Mouse (Mus musculus) G1E-ER4 (cell line): ENCODE measurements around the gene Ndufc2. TPM values are rescaled to one million over a fixed set of nuclear protein-coding genes. Genes with fewer than 3 reads are reported as not detected.
"Not testable (repeated sequence)": the region's sequence is repeated elsewhere in the genome, so short reads cannot be mapped to it uniquely, and the experiment has no call there.

Experiments used
- GATA1 ChIP-seq: IDR thresholded peaks from one replicate; pipeline ENCODE4 v1.8.0; 2012; ENCODE audit warnings: low read length, inconsistent platforms
- polyA plus RNA-seq: library from polyadenylated mRNA; stranded (reverse); fragments of >175 nt; gene quantifications from 2 replicates; pipeline ENCODE4 v1.2.3, GENCODE M21; 2012

Ndufc2 gene
- polyA plus RNA-seq, 1 experiment: 291 TPM

GRCm38 (mm10) chr7:97438986-97439385 lies 39.2 kb downstream of the Ndufc2 start:
- no peak for TF ChIP-seq GATA1

- TF ChIP-seq GATA1: no peak
These were observed 46.5 kb downstream of the Ndufc2 start for GRCm38 (mm10) chr7:97446171-97446925.

GRCm38 (mm10) chr7:97447050-97447531 lies 47.3 kb downstream of the Ndufc2 start:
- TF ChIP-seq GATA1: no peak

- TF ChIP-seq GATA1: not testable (repeated sequence)
These were observed 51.2 kb downstream of the Ndufc2 start, which contains the start of gene Kctd14 for GRCm38 (mm10) chr7:97451023-97451422. Gene Kctd14, plus strand, starts transcription at chr7:97451323.

GRCm38 (mm10) chr7:97452196-97452595 lies 52.4 kb downstream of the Ndufc2 start:
- TF ChIP-seq GATA1: no peak

- no peak for TF ChIP-seq GATA1
These were observed 53.5 kb downstream of the Ndufc2 start for GRCm38 (mm10) chr7:97453141-97453921.

- TF ChIP-seq GATA1: no peak
These were observed 55.0 kb downstream of the Ndufc2 start for GRCm38 (mm10) chr7:97454795-97455194.

- TF ChIP-seq GATA1: no peak
These were observed 55.8 kb downstream of the Ndufc2 start for GRCm38 (mm10) chr7:97455577-97455976.

Other genes starting within 250 kb of the Ndufc2 start
- gene Usp35, start 68.0 kb upstream of the Ndufc2 start, polyA plus RNA-seq: 0.13 and 0.21 TPM in 2 replicates
- gene Kctd21, start 67.7 kb upstream of the Ndufc2 start, polyA plus RNA-seq: 0.38 and 0.69 TPM in 2 replicates
- 1.2 and 1.7 TPM in 2 replicates for gene Alg8, start 28.4 kb upstream of the Ndufc2 start, polyA plus RNA-seq
- gene Thrsp, start 17.7 kb downstream of the Ndufc2 start, polyA plus RNA-seq: not detected in 2 replicates
- not detected in 2 replicates for gene Kctd14, start 51.3 kb downstream of the Ndufc2 start, polyA plus RNA-seq
- 2.3 and 2.8 TPM in 2 replicates for gene Ints4, start 81.0 kb downstream of the Ndufc2 start, polyA plus RNA-seq
- gene Aamdc, start 179.5 kb downstream of the Ndufc2 start, polyA plus RNA-seq: 1.7 and 5.0 TPM in 2 replicates
- 13.1 and 15.0 TPM in 2 replicates for gene Rsf1, start 179.9 kb downstream of the Ndufc2 start, polyA plus RNA-seq